Mouse (Mus musculus) layer of hippocampus, adult 11-12 months (tissue): Measurements from ENCODE around the gene Ptch1.

Experiments used
- DNase-seq: peaks from one replicate; pipeline ENCODE4 v3.0.0; 2022; ENCODE audit warnings: low spot score

The Ptch1 gene

DNA sequence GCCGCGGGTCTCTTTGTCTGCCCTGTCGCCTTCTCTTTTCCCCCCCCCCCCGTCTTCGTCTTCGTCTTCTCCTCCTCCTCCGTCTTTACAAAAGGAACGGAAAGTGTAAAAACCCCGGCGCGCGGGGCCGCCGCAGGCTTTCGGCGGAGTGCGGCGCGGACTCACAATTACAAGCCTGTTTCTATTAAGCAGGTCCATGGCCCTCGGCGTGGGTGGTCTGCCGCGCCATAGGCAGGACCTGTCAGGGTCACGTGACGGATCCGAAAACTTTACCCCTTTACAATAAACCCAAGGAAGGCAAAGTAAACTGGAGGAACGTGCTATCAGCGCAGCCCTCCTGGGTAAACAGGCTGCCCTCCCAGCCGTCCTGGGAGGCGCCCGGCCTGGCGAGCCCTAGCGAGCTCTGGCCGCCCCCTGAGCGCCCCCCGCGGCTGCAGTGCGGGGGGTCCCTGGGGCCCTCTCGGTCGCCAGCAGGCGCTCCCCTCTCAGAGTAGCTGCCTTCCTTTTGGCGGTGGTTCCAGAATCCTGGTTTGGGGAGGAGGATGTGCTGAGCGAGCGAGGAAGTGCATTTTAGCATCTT is at the start of gene Ptch1:
Ptch1 (minus strand) TSS at position 343 of the 580 bp plus-strand sequence.
- DNase-seq, result peak; percentile 46

DNA sequence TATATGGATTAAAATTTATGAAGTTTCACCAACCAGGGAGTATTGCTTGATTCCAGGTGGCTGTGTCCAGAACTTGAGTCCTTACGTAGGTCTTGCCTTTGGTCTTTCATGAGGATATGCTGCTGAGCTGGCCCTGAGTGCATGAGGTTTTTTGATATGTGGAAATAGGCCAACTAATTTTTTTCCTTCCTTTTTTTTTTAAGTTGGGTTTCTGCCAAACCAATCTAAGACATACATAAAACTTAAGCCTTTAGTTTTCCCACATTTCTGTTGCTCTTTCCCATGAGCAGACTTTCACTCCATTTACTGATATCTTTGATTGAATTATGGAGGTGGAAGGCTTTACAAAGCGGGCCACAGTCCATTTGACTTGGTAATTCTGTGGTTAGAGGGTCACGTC is 47.9 kb upstream of the Ptch1 start:
- DNase-seq, result no peak

GRCm38 (mm10) chr13:63613201-63613600 is 39.8 kb upstream of the Ptch1 start:
- DNase-seq, result no peak

- DNase-seq, result no peak
These were observed 36.3 kb upstream of the Ptch1 start for GRCm38 (mm10) chr13:63609734-63610133.

DNA sequence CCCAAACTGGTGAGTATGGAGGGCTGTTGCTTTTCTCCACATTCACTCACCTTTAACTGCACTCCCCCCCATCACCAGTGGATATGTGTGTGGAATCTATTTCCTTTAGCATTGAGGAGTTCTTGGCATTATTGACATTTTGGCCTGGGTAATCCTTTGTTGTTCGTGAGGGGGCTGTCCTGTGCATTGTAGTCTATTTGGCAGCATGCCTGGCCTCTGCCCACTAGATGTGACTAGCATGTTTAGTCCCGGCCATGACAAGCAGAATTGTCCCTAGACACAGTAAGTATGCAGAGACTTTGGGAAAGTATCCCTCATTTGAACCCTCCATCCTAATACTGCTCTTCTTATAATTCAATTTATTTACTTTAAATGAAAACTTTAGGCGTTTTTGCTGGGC is 24.2 kb upstream of the Ptch1 start:
- DNase-seq, result no peak

DNA sequence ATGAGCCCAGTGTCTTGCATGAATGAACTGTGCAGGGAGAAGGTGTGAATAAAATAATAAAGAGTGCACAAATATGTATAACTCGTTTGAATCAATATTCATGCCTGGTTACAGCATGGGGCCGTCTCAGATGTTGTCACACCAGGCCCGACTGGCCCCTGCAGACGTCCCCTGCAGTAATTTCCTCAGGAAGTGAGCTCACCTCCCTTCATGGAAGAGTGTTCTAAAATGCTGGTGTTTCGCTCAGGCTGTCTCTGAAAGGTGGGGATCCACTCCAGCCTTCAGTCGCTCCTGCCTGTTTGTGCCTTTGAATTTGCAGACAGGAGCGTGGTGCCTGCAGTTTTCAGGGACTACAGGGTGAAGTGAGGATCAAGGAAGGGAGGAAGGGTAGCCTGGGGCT is 22.5 kb upstream of the Ptch1 start:
- no peak for DNase-seq

- no peak for DNase-seq
These were observed 20.2 kb upstream of the Ptch1 start for GRCm38 (mm10) chr13:63593469-63594050.

DNA sequence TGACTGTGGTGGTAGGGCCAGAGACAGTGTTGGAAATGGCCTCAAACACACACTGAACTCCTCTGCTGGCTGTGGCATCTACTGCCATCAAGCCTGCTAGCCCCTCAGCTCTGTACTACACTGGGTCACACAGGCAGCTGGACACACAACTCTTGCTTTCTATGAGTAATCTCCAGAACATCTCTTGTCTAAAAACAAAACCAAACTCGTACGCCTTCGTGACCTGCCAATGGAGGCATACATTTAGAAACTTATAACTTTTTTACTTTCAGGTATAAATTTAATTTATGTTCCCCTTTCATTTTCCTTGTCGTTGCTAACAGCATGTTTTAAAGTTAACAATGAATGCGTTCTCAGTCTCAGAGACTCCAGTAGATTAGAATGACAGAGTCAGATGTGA is 19.4 kb upstream of the Ptch1 start:
- DNase-seq, result no peak

DNA sequence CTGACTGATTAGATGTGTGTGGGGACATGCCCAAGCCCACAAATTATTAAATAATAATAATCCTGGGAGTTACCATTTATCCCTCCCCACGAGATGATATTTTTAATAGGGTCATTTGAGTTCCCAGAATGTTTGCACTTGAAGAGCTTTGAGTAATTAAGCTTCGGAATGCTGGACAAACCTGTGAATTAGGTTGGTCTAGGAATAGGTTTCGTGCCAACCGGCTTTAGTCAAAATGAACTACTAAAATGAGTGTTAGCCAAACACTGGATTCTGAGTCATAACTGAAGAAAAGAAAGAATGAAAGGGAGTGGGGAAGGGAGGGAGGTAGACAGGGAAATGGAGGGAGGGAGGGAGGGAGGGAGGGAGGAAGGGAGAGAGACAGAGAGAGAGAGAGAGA is 1.2 kb upstream of the Ptch1 start:
- no peak for DNase-seq

GRCm38 (mm10) chr13:63572453-63573255 is 744 bp downstream of the Ptch1 start:
- peak; percentile 48 for DNase-seq

DNA sequence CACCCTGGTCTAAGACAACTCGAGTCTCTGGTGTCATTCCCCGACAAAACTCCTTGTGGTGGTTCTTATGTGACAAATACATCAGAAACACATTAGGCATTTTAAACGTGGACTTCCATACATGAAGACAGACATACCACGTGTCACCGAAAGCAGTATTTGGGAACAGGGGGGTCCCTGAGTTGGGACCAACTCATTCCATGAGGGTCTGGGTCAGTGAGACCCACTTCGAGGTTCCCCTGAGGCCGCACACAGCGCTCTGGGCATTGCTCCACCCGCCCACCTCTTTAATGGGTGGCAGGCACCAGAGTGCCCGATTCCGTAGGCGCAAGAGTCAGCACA is 1.3 kb downstream of the Ptch1 start:
- DNase-seq, result no peak

DNA sequence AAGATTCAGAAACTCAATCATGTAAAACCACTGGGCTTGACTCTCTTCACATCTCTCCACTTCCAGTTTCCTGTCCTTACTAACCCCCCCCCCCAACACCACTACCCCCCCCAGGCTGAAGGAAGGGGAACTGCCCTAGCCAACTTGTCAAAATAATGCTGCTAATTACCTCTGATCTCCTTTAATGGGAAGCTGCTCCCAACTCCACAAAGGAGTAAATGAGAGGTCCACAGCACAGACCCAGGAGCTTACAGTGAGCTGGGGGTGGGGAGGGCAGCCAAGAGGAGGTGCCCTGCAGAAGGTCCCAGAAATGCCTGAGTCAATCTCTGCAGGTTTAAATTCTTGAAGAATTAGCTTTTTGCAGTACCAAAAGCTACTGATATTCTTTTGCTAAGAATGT is 2.9 kb downstream of the Ptch1 start:
- no peak for DNase-seq

- no peak for DNase-seq
These were observed 4.0 kb downstream of the Ptch1 start for GRCm38 (mm10) chr13:63569396-63569756.

DNA sequence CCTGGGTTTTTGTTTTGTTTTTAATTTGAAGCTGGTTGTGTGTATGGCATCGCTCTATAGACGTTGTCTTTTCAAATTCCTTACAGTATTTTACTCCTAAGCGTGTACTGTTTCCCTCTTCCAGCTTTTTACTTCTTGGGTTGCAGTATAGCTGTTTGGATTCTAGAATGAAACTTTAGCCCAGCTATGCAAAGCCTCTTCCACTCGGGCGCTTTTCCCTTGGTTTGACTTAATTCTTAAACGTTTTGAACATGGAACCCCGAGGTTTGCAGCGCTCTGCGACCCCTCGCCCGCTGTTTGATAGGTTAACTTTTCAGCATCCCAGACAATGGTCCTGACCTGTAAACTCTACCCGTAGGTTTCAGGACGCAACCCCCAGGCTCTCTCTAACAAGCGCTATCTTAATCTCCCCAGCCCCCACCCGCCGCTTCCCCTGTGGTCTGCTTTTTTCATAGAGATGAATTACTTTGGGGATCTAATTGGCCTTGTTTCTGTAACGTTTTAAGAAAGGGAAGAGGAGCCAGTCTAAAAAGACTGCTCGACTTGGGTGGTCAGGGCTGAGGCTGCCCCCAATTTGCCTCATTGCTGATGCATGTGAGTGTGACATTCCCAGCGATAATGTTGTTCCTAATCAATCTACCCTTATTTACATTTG is 4.5 kb downstream of the Ptch1 start:
- no peak for DNase-seq

- peak; percentile 27 for DNase-seq
These were observed 5.1 kb downstream of the Ptch1 start for GRCm38 (mm10) chr13:63568306-63568705.

DNA sequence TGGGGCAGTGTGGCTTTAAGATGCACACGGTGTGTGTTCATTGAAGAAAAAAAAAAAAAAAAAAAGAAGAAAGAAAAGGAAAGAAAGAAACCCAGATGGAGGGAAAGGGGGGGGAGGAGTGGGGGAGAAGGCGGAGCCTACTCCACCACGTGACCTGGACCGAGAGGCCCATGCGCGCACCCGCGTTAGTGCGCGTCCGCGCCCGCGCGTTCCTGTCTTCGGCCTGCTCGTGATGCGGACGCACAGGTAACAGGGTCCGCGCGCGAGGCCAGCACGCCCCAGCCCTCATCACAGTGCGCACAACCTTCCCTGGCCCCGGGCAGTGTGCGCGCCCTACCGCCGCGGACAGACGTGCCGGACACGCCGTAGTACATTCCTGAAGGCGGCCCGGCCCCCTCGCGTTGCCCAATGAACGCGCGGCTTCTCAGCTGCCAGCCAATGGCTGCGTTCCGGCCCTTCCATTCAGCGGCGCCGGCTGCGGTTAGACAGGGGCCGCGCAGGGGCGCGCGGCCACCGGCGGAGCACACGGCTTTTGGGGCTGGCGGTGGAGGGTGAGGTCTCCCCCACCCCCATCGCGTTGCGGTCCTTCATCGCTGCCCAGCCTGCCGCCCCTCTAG is 5.6 kb downstream of the Ptch1 start:
- peak; percentile 93 for DNase-seq

GRCm38 (mm10) chr13:63566018-63567015 is 7.1 kb downstream of the Ptch1 start:
- DNase-seq, result peak; percentile 89

DNA sequence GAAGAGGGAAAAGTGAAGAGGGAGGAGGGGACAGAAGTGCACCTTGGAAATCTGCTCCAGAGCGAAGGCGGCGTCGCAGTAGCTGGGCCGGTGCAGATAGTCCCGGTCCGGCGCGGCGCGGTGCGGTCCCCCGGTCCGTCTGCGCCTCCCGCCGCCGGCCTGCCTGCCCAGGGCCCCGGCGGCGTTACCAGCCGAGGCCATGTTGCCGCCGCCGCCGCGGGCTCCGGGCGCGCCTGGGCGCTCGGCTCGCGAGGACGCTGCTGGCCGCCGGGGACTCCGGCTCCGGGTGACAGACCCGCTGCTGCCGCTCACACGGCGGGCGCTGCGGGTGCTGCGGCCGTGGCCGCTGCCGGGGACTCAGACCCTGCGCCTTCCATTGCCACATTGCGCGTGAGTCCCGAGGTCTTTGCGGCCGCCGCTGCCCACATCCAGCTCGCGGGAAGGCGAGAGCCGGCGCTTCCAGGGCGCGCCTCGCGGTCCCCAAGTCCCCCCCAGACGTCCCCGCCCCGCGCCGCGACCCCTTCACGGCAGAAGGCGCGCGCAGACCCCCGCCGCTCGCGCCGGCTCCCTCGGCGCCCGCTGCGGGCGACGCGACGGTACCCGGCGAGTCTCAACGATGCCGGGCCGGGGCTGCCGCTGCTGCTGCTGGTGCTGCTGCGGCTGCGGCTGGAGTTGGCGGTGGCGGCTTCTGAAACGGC is 7.9 kb downstream of the Ptch1 start:
- no peak for DNase-seq

GRCm38 (mm10) chr13:63564626-63565319 is 8.6 kb downstream of the Ptch1 start:
- DNase-seq, result peak; percentile 55
